Mouse (Mus musculus) heart, postnatal 25 days (tissue): ENCODE data around the gene Vmn1r211. TPM values are rescaled to one million over a fixed set of nuclear protein-coding genes. Genes with fewer than 3 reads are reported as not detected.
"Not testable (repeated sequence)": the region's sequence is repeated elsewhere in the genome, so short reads cannot be mapped to it uniquely, and the experiment has no call there.

Experiments
- DNase-seq: peaks from one replicate; pipeline ENCODE4 v3.0.0; 2022; ENCODE audit warnings: low spot score
- intact Hi-C: fragments of 180-260 bp; cut with DNase I; formaldehyde crosslinking; loops from one replicate; pipeline ENCODE4 v1.15.1; 2025
- total RNA-seq, 2 experiments: library from RNA; stranded (reverse); gene quantifications; 2 replicates each; pipeline ENCODE4 v1.2.3; 2021

Gene Vmn1r211
- total RNA-seq, result not detected

GRCm38 (mm10) chr13:22857461-22857860 lies at the start of gene Vmn1r211:
Gene Vmn1r211 (minus strand): TSS chr13:22857561.
- intact Hi-C loops, result no loop called here

GRCm38 (mm10) chr13:22884105-22884504 lies 26.7 kb upstream of the Vmn1r211 start, which contains the start of gene Vmn1r212:
Gene Vmn1r212 (minus strand): TSS chr13:22884205.
- DNase-seq, result no peak
- intact Hi-C loops, result no loop called here

More at GRCm38 (mm10) chr13:22857461-22857860, at the start of gene Vmn1r211:
- DNase-seq, result no peak

- intact Hi-C loops, result no loop called here
- DNase-seq, result no peak
Observed at GRCm38 (mm10) chr13:22879257-22879656, 21.9 kb upstream of the Vmn1r211 start.

DNA sequence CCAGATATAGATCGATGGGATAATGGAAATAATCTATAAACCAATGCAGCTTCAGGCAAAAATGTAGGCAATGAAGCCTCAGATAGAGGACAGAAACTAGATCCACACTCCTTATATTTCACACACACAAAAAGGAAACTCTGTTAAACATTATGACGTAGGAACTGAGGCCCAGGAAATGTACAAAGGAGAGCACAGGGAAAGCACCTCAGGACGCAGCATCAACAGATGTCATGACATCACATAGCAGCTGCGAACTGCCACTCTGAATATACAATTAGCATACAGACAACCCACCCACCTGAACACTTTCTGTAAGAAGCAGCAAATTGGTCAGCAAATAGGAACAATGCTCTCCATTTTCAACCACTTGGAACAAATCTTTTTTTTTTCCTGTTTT lies 2.6 kb downstream of the Vmn1r211 start:
- DNase-seq, result no peak
- intact Hi-C loops, result no loop called here

DNA sequence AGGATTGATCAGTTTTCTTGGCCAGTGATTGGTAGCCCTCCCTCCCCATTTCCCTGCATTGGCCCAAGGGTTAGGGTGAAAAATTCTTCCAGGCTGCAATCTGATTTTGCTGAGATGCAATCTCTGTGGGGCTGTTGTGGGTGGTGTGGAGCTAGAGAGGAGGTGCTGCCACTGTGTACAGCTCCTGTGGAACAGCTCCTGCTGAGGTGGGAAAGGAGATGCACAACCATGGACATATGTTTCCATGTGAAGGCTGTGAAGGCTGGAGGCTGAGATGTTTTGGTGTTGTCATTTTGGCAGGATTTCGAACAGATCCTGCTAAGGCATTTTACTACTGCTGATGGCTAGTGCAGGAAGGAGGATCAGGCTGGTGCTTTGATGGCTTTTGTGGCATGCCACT lies 10.6 kb downstream of the Vmn1r211 start:
- no peak for DNase-seq
- intact Hi-C loops, result no loop called here

GRCm38 (mm10) chr13:22844304-22844703 lies 13.1 kb downstream of the Vmn1r211 start:
- DNase-seq, intact Hi-C loops: not testable (repeated sequence)

- DNase-seq, result no peak
- intact Hi-C loops, result no loop called here
Observed at GRCm38 (mm10) chr13:22831248-22831647, 26.1 kb downstream of the Vmn1r211 start, which contains the start of gene Vmn1r210. Gene Vmn1r210 (minus strand): TSS chr13:22831348.

GRCm38 (mm10) chr13:22829395-22829794 lies 28.0 kb downstream of the Vmn1r211 start:
- intact Hi-C loops, DNase-seq: not testable (repeated sequence)

DNA sequence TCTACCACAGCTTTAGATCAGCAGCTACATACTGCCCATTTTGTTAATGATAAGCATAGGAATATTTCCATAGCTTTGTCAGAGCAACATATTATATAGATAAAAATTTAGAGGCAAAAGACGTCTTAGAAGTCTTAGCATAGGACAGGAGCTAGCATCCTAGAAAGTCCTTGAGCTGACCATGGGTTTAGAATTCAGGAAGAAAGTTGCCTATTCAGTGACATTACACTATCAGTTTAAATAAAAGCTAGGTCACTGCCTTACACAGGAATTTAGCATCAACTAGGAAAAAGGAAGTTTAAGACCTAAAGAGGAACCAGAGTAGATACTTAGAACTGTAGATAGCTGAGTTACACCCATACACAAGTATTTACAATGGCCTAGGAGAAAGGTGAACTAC lies 35.8 kb downstream of the Vmn1r211 start:
- DNase-seq, intact Hi-C loops: not testable (repeated sequence)

- intact Hi-C loops, DNase-seq: not testable (repeated sequence)
Observed at GRCm38 (mm10) chr13:22809582-22809981, 47.8 kb downstream of the Vmn1r211 start, which contains the start of gene Vmn1r209. Gene Vmn1r209 (minus strand): TSS chr13:22809682.

Other genes starting within 250 kb of the Vmn1r211 start
- gene Vmn1r206, start 233.3 kb downstream of the Vmn1r211 start, total RNA-seq, result not detected
- not detected for gene Vmn1r207-ps, start 127.9 kb downstream of the Vmn1r211 start, total RNA-seq
- gene Vmn1r208, start 80.2 kb downstream of the Vmn1r211 start, total RNA-seq, result not detected
- not detected for gene Vmn1r209, start 47.9 kb downstream of the Vmn1r211 start, total RNA-seq
- gene Vmn1r210, start 26.2 kb downstream of the Vmn1r211 start, total RNA-seq, result not detected
- not detected for gene Vmn1r212, start 26.6 kb upstream of the Vmn1r211 start, total RNA-seq
- gene Vmn1r213, start 150.1 kb upstream of the Vmn1r211 start, total RNA-seq, result not detected
- gene Vmn1r214, start 172.9 kb upstream of the Vmn1r211 start, total RNA-seq, result not detected
- gene Vmn1r215, start 210.5 kb upstream of the Vmn1r211 start, total RNA-seq, result not detected